Mouse (Mus musculus): ENCODE measurements at regions not wholly inside any gene's neighbourhood (a gene's known extent, or its start where the extent isn't known, plus 50 kb on each side); places are given as distances from the start of the nearest gene placed in this dataset.

GRCm38 (mm10) chr6:147686927-147687326, 211.3 kb downstream of the Ccdc91 start:
- DNase-seq (ENCODE audit: low spot score): no peak

GRCm38 (mm10) chr6:147698255-147698654, 222.6 kb downstream of the Ccdc91 start:
- no peak for DNase-seq (ENCODE audit: low spot score)

- no peak for DNase-seq (ENCODE audit: low spot score)
These were observed 223.8 kb downstream of the Ccdc91 start for GRCm38 (mm10) chr6:147699449-147699848.

GRCm38 (mm10) chr6:147700629-147701028, 225.0 kb downstream of the Ccdc91 start:
- DNase-seq (ENCODE audit: low spot score): no peak

- DNase-seq (ENCODE audit: low spot score): no peak
These were observed 226.3 kb downstream of the Ccdc91 start for GRCm38 (mm10) chr6:147701956-147702355.

- no peak for DNase-seq (ENCODE audit: low spot score)
These were observed 228.7 kb downstream of the Ccdc91 start for GRCm38 (mm10) chr6:147704297-147704696.

GRCm38 (mm10) chr6:147705936-147706335, 230.3 kb downstream of the Ccdc91 start:
- no peak for DNase-seq (ENCODE audit: low spot score)

- no peak for DNase-seq (ENCODE audit: low spot score)
These were observed 231.1 kb downstream of the Ccdc91 start for GRCm38 (mm10) chr6:147706741-147707140.

- peak; percentile 43 for DNase-seq (ENCODE audit: low spot score)
These were observed 242.6 kb downstream of the Ccdc91 start for GRCm38 (mm10) chr6:147718052-147718712.

GRCm38 (mm10) chr6:147718713-147719490, 243.3 kb downstream of the Ccdc91 start:
- DNase-seq (ENCODE audit: low spot score): no peak

- no peak for DNase-seq (ENCODE audit: low spot score)
These were observed 243.9 kb downstream of the Ccdc91 start for GRCm38 (mm10) chr6:147719539-147719938.

GRCm38 (mm10) chr6:147723336-147723735, 247.7 kb downstream of the Ccdc91 start:
- no peak for DNase-seq (ENCODE audit: low spot score)

GRCm38 (mm10) chr6:147726987-147727386, 251.4 kb downstream of the Ccdc91 start:
- no peak for DNase-seq (ENCODE audit: low spot score)

- DNase-seq (ENCODE audit: low spot score): no peak
These were observed 252.3 kb downstream of the Ccdc91 start for GRCm38 (mm10) chr6:147727644-147728533.

GRCm38 (mm10) chr6:147729721-147730120, 254.1 kb downstream of the Ccdc91 start:
- DNase-seq (ENCODE audit: low spot score): no peak

- DNase-seq (ENCODE audit: low spot score): no peak
These were observed 263.1 kb downstream of the Ccdc91 start for GRCm38 (mm10) chr6:147738621-147739325.

GRCm38 (mm10) chr6:147741446-147741845, 265.8 kb downstream of the Ccdc91 start:
- peak; percentile 30 for DNase-seq (ENCODE audit: low spot score)

- DNase-seq (ENCODE audit: low spot score): no peak
These were observed 268.5 kb downstream of the Ccdc91 start for GRCm38 (mm10) chr6:147744081-147744480.

- DNase-seq (ENCODE audit: low spot score): no peak
These were observed 270.1 kb downstream of the Ccdc91 start for GRCm38 (mm10) chr6:147745690-147746089.

GRCm38 (mm10) chr6:147747945-147748344, 272.3 kb downstream of the Ccdc91 start:
- DNase-seq (ENCODE audit: low spot score): no peak

GRCm38 (mm10) chr6:147752301-147752700, 276.7 kb downstream of the Ccdc91 start:
- no peak for DNase-seq (ENCODE audit: low spot score)

GRCm38 (mm10) chr6:147753828-147754227, 278.2 kb downstream of the Ccdc91 start:
- no peak for DNase-seq (ENCODE audit: low spot score)
